Mouse (Mus musculus) v-Abl transformed pro-B cells (cell line): ENCODE results near the gene Fcrlb.

ENCODE experiments used
- in situ Hi-C, 2 experiments: fragments of 400-800 bp; cut with MboI; formaldehyde crosslinking; loops; one replicate each; pipeline ENCODE4 v1.15.1; 2025; ENCODE audit not compliant: unreplicated experiment in 2 of 2

The Fcrlb gene

GRCm38 (mm10) chr1:170911907-170912660 is 657 bp downstream of the Fcrlb start:
- in situ Hi-C loops, result no loop called here

- in situ Hi-C loops, result no loop called here
Observed at GRCm38 (mm10) chr1:170908341-170908740, 4.4 kb downstream of the Fcrlb start.

- in situ Hi-C loops, result no loop called here
Observed at GRCm38 (mm10) chr1:170907456-170908191, 5.1 kb downstream of the Fcrlb start.

GRCm38 (mm10) chr1:170907111-170907455 is 5.7 kb downstream of the Fcrlb start:
- in situ Hi-C loops, result no loop called here

- in situ Hi-C loops, result loop anchor here (5.0 kb wide), 3 partner anchors 34 to 89 kb away; no protein-coding TSS in a partner anchor
Observed at GRCm38 (mm10) chr1:170903485-170903884, 9.3 kb downstream of the Fcrlb start.

- in situ Hi-C loops, result loop anchor here (5.0 kb wide), 3 partner anchors 36 to 91 kb away; no protein-coding TSS in a partner anchor
Observed at GRCm38 (mm10) chr1:170901536-170902238, 11.1 kb downstream of the Fcrlb start.

GRCm38 (mm10) chr1:170900799-170901467 is 11.8 kb downstream of the Fcrlb start:
- in situ Hi-C loops, result loop anchor here (5.0 kb wide), 3 partner anchors 36 to 91 kb away; no protein-coding TSS in a partner anchor

GRCm38 (mm10) chr1:170898413-170899075 is 14.2 kb downstream of the Fcrlb start:
- in situ Hi-C loops, result loop anchor here (5.0 to 25.0 kb wide), 9 partner anchors 99 to 589 kb away; partner anchors contain the start of genes Adamts4 (in 2 of the 2), Ndufs2 (in 2 of the 2), Tomm40l (in 2 of the 2) and Apoa2 (in 1 of the 2)

- in situ Hi-C loops, result loop anchor here (5.0 to 25.0 kb wide), 9 partner anchors 101 to 591 kb away; partner anchors contain the start of genes Adamts4 (in 2 of the 2), Ndufs2 (in 2 of the 2), Tomm40l (in 2 of the 2) and Apoa2 (in 1 of the 2)
Observed at GRCm38 (mm10) chr1:170896651-170897281, 16.0 kb downstream of the Fcrlb start.

- in situ Hi-C loops, result loop anchor here (5.0 to 25.0 kb wide), 9 partner anchors 102 to 592 kb away; partner anchors contain the start of genes Adamts4 (in 2 of the 2), Ndufs2 (in 2 of the 2), Tomm40l (in 2 of the 2) and Apoa2 (in 1 of the 2)
Observed at GRCm38 (mm10) chr1:170894603-170895602, 17.8 kb downstream of the Fcrlb start.

GRCm38 (mm10) chr1:170892279-170892678 is 20.5 kb downstream of the Fcrlb start:
- in situ Hi-C loops, result loop anchor here (10.0 to 25.0 kb wide), 4 partner anchors 333 to 595 kb away; partner anchors contain the start of genes Adamts4 (in 1 of the 2), Apoa2 (in 1 of the 2), Ndufs2 (in 1 of the 2) and Tomm40l (in 1 of the 2)

GRCm38 (mm10) chr1:170891646-170892045 is 21.1 kb downstream of the Fcrlb start:
- in situ Hi-C loops, result loop anchor here (10.0 to 25.0 kb wide), 4 partner anchors 333 to 596 kb away; partner anchors contain the start of genes Adamts4 (in 1 of the 2), Apoa2 (in 1 of the 2), Ndufs2 (in 1 of the 2) and Tomm40l (in 1 of the 2)

GRCm38 (mm10) chr1:170889310-170889709 is 23.4 kb downstream of the Fcrlb start:
- in situ Hi-C loops, result loop anchor here in 1 of 2 experiments (10.0 to 25.0 kb wide), 2 partner anchors 598 to 1195 kb away; partner anchors contain the start of genes Copa and Ncstn

- in situ Hi-C loops, result loop anchor here in 1 of 2 experiments (10.0 to 25.0 kb wide), 2 partner anchors 601 to 1199 kb away; partner anchors contain the start of genes Copa and Ncstn
Observed at GRCm38 (mm10) chr1:170886044-170886458, 26.7 kb downstream of the Fcrlb start.

GRCm38 (mm10) chr1:170884978-170885561 is 27.7 kb downstream of the Fcrlb start, which contains the start of the genes Gm26620 and Dusp12:
Gene Gm26620, plus strand, starts transcription at chr1:170885065.
Gene Dusp12, minus strand, starts transcription at chr1:170885540.
- in situ Hi-C loops, result loop anchor here in 1 of 2 experiments (10.0 to 25.0 kb wide), 2 partner anchors 602 to 1200 kb away; partner anchors contain the start of genes Copa and Ncstn

GRCm38 (mm10) chr1:170884390-170884789 is 28.4 kb downstream of the Fcrlb start:
- in situ Hi-C loops, result loop anchor here in 1 of 2 experiments (10.0 to 25.0 kb wide), 2 partner anchors 603 to 1200 kb away; partner anchors contain the start of genes Copa and Ncstn
